Mouse (Mus musculus) kidney, postnatal 10 days (tissue): ENCODE measurements at regions not wholly inside any gene's neighbourhood (a gene's known extent, or its start where the extent isn't known, plus 50 kb on each side); places are given as distances from the start of the nearest gene placed in this dataset.
"Not testable (repeated sequence)": the region's sequence is repeated elsewhere in the genome, so short reads cannot be mapped to it uniquely, and the experiment has no call there.

Experiments
- DNase-seq: peaks from one replicate; pipeline ENCODE4 v3.0.0; 2021; ENCODE audit warnings: mixed read lengths

DNA sequence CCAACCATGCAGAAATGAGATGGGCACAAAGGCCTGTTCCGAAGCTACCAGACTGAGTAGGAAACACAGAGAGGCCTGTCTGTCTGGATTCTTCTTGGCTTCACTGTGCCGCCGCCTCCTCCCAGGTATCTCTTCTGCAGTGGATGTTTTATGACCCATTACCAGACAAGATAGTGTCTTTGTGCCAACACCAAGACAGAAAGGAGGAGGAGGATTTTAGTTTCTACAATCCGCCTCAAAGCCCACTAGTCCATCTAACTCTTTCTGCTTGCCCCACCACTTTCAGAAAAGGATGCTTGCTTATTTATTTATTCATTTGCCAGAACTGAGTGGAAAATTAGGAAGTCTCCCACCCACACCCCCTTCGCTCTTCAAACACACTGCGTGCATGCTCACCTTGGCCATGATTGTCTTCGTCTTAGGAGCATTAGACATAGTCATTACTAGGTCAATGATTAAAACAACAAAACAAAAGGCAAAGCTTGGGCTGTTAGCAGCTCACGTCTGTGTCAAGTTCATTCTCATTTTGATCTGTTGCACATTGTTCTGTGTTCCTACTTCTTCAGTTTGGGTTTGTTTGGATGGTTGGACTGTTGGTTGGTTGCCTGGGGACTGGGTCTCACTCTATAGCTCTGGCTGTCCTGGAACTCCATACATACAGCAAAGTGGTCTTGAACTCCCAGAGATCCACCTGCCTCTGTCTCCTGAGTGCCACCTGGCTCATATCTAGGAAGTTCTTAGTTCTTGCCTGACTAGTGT is 61.7 kb upstream of the Cpm start:
- DNase-seq = no peak

DNA sequence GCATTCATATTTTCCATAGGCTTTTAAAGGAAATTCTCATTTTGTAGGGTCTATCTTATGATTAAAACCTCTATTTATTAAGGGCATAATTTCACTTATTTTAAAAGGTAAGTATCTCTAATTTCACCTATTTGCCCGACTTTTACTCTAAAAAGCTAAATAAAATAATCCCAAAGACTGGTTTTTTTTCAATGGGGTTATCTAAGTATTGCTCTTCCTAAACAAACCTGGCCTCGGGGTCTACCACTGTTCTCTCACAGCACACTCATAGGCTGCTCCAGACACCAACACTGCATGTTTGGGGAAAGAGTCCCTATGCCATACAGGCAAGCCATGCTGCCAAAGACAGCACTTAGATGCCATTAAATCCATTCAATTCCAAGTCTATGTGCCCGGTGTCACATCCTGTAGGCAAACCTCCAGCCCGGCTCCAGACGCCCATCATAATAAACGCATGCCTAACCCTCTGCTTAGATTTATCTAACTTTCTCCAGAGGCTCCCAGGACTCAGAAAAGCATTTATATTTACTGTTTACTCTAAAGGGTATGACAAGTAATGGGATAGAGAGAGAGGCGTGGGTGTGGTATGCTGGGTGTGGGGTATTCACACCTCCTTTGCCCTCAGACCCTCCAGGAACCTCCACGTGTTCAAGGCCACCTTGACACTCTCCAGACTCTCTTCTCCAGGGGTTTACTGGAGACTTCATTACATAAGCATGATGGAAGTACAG is 62.5 kb upstream of the Cpm start:
- no peak for DNase-seq

DNA sequence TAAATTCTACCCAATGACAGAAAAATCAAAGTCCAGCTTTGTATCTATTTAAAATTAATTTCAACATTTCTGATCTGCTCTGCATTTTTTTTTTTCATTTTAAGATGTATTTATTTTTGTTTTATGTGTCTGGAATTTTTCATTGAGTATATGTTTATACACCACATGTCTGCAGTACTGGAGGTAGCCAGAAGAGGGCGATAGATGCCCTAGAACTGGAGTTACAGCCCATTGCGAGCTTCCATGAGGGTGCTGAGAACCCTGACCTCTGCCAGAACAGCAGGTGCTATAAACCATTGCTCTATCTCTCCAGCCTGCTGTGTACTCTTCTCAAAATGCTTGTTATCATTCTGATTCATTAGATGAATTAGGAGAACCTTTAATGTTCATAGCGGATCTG is 63.1 kb upstream of the Cpm start:
- DNase-seq = no peak

DNA sequence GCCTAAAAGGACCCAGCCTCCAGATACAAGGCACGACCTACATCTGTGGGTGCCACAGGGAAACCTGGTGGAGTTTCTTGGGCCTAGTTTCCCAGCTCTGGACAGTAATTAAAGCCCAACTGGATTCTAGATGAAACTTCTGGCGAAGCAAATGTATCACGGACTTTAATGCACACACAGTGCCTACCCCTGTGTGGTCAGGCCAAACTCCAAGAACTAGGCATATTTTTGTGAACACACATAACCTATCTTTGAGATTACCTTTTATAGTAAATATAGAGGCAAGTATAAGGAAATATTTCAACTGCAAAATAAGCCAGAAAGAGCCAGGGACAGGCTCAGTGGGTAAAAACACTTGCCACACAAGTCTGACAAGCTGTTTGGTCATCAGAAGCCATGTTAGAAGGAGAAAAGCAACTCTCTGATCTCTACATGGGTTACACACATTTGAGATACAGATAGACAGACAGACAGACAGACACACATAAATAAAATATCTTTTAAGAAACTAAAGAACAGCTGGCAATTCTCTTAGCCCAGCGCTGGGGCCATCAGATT is 63.7 kb upstream of the Cpm start:
- DNase-seq = no peak

DNA sequence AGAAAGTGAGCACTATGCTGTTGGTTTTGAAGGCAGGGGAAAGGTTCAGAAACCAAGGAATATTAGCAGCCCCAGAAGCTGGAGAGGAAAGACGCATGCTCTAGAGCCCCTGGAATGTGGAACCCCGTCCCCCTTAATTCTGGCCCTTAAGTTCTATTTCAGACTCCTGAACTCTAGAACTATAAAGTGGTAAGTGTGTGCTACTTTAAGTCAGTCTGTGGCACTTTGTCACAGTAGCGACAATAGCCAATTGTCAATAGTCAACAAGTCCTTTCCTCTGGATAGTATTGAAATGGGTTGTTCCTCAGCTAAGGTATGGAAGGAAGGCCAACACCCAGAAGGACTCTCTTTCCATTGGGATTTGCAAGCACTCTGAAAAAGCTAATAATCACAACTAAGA is 64.2 kb upstream of the Cpm start:
- DNase-seq = no peak

DNA sequence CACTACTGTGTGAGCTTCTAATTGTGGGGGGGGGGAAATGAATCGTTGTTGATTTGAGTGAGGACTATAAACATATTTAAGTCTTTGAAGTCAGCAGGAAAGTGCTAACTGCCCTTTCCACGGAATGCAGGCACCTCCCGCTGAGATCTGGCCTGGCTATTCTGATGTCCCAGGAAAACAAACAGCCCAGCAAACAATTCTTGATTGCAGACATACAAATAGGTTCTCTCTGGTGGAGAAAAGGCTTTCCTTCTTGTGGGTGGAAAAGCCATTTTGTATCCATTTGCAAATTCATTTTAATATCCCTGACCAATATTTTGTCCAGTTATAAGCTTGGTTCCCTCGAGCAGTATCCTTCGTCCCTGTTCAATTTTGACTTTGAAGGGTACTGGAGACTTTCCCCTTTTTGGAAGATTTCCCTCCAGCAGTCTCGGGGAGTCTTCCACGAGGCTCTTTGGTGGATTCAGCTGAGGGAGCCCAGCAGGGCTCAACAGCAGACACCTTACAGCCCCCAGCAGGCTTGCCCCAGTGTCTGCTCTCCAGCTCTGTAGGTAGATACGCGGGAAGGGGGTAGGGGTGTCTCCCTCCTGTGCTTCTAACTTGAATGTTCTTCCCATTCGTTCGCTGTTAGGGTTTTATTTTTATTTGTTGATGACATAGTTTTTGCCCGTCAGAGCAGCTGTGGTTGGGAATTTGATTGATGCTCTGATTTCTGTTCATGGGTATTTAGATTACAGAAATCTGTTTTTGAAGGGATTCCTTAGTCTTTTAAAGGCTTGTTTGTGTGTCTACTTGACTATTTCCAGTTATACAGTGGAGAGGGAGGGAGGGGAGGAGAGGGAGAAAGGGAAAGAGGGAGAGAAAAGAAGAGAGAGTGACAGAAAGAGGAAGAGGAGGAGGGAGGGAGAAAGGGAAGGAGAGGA is 64.9 kb upstream of the Cpm start:
- no peak for DNase-seq

DNA sequence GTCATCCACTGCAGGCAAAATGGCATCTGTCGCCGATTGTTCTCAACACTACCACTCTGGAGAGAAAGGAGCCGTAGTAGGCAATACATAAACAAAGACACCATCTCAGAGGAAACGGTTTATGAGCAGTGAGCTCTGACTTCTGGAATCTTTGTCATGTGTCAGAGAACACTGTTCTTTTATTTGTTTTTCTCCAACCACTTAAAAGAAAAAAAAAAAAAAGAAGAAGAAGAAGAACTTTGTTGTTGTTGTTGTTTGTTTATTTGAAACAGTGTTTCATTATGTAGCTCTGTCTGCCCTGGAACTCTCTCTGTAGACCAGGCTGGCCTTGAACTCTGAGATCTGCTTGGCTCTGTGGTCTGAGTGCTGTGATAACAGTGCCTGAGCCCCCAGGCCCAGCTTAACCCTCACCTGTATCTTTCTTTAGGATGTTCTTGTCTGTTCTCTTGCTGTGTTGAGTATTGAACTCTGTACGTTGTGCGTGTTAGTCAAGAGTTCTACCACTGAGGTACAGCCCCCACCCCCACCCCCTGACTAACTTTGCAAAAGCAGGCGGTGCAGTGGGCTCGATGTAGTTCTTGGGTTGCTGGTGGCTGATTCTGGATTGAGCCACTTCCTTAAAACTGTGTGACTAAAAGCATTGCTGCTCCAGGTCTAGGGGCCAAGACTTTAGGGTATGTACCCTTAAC is 65.7 kb upstream of the Cpm start:
- no peak for DNase-seq

DNA sequence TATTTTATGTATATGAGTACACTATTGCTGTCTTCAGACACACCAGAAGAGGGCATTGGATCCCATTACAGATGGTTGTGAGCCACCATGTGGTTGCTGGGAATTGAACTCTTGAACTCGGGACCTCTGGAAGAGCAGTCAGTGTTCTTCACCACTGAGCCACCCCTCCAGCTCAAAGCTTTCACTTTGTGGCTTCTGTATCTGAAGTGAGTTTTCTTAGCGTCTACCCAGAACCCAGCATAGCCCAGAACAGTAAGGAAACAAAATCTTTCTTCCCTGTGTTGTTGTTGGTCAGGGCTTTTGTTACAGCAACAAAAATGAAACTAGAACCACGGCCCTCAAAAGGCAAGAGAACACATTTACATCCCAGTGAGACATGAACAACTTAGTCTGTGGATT is 66.5 kb upstream of the Cpm start:
- not testable (repeated sequence) for DNase-seq

DNA sequence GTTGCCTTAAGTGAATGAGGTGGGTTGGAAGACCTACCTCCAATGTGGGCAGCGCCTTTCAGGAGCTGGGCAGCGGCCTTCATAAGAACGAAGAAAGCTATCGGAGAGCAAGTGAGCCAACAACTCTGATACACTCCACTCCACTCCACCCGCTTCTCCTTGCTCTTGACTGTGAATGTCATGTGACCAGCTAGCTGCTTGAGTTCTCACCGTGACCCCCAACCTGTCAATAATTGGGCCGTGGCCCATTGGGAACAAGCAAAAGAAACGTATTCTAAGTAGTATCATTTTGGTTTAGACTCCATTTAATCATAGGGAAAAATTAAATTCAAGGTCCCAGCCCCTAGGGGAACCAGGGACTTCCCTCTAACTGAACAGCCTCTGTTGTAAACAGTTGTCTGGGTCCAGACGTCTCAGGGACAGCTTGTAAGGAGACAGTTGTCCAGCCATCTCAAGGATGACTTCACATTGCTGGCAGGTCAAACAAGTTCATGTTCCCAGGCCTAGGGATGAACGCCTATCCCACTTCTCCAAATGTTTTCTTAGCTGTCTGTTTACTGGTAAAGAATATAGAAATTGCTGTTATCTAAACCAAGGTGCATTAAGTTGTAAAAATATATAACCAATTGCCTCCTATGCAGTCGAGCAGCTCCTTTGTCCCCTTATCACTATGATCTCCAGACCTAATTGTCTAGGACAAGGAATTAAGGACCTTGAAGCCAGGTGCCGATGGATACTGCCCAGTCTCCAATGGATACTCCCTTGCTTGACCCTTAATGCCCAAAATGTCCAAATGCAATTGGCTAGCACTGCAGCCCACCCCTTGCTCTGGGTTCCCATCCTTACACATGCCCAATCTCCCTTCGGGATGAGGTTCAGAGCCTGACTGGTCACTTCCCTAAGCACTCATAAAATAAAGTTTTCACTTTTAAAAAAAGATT is 67.1 kb upstream of the Cpm start:
- DNase-seq = no peak

DNA sequence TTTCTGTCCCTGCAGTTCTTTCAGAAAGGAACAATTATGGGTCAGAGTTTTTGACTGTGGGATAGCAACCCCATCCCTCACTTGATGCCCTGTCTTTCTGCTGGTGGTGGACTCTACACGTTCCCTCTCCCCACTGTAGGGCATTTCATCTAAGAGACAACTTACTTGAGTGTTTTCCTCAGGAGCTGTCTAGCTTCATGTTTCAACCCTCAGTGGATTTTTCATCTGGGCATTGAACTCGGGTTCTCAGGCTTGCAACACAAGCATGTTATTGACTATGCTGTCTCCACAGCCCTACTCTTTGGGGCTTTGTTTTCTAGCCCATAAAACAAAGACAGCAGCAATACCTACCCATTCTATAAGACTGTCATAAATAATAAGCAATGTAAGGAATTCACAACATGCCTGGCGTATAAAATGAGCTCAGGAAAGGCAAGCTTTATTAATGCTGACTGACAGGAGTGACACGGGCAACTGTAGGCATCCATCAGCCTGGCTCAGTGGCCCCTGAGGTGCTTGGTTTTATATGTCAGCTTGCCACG is 68.0 kb upstream of the Cpm start:
- no peak for DNase-seq

DNA sequence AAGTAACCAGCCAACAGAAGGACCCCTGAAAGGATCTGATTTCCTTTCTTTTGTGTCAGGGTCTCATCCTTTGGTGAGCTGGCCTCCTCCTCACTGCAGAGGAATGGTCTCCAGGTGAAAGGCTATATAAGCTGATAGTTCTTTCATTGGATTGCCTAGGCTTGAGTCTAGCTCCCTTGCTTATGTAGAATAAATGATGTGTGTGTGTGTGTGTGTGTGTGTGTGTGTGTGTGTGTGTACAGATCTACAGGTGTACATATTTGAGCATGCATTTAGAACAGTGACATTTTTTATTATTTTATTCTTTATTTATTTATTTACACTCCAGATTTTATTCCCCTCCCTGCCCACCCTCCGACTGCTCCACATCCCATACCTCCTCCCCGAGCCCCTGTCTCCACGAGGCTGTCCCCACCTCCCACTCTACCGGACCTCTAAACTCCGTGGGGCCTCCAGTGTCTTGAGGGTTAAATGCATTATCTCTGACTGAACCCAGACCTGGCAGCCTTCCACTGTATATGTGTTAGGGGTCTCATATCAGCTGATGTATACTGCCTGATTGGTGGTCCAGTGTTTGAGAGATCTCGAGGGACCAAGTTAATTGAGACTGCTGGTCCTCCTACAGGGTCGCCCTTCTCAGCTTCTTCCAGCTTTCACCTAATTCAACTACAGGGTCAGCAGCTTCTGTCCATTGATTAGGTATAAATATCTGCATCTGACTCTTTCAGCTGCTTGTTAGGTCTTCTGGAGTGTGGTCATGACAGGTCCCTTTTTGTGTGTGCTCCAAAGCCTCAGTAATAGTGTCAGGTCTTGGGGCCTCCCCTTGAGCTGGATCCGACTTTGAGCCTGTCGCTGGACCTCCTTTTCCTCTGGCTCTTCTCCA is 68.7 kb upstream of the Cpm start:
- no peak for DNase-seq

DNA sequence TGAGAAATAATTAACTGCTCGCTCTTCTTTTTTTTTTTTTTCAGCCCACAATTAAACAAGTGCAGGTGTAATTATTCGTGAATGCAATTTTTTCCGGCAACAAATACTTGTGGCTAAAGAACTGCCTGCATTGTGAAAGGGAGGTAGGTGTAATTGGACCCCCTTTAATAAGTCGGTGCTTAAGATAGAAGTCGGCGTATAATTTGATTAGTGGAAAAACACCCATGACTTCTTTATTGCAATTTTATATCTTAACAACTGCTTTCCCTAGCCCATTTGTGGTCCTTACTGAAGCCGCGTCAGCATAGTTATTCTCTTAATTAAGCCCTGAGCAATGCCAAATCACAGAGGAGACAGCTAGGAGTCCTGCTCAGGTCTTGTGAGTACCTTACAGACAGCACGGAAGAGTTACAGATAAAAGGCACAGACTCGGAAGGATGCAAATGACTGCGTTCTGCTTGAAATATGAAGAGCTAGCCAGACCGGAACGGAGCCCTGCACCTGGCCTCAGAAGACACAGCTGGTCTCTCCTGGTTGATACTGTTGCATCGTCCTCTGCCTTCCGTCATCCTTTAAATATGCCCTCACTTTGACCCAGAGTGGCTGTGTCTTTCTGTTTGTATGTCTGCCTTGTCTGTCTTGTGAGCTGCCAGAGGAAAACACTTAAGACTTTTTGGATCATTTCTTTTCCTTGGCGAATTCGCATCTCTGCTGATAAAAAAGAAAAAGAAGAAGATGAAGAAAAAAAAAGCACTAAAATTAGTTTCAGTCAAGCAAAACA is 69.5 kb upstream of the Cpm start:
- no peak for DNase-seq

DNA sequence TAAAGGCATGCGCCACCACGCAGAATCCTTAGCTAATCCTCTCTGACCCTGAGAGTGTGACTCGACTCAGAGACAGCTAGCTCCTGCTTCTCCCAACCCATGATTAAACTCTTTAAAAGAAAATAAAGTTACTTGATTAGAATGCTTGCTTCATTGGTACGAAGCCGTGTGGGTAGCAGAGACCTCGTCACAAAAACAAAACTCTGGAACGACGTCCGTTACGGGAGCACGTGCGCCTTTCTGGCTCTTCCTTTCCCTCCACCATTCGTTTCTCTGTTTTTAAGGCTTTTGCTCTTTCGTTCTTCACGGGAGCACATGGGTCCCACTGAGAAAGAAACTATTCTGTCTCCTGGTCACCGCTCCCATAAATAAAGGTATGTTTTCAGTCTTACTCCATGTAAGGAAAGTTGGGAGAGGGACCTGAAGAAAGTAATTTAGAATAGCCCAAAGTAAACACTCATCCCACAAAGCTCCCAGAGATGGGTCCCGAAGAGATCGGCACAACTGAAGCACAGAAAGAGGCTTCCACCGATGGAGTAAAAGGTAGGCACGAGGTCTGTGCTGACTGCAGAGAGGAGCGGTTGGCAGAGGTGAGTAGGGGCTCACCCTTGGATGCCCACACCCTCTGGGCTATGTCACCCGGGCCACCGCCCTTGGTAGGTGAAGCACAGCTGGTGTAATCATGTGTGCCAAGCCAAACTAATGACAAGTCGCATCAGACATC is 70.2 kb upstream of the Cpm start:
- DNase-seq = no peak

DNA sequence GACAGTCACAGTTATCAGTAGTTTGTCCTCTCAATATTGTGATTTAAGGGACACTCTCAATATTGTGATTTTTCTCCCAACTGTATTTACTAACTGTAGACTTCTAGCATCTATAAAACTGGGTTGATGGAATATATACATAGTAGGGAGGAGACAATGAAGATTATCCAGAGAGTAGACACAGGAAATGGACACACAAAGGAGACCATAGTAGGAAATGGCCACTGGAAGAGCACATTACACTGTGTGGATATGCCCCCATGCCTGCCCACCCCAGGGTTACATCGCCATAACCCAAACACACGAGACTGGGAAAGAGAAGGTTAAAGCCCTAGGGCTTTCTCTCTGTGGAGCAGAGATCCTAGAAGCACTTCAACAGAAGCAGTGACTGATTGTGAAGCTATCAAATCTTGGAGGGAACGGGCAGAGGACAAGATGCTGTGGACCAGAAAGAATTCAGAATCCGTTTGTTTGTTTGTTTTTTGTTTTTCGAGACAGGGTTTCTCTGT is 71.0 kb upstream of the Cpm start:
- no peak for DNase-seq

DNA sequence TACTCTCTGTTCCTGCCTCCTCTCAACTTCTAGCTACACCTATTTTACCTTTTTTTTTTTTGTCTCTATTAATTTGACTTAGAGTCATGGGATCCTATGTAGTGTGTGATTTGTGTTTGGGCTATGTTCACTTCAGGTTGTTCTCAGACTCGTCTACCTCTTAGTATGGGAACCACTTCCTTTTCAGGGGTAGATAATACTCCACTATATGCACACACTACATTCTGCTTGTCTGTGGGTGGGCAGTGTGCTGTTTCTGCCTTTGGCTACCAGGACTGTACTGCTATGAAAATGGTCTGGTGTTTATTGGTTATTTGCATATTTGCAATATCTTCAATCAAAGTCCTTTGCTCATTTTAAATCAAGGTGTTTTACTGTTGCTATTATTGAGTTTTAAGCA is 71.6 kb upstream of the Cpm start:
- no peak for DNase-seq

DNA sequence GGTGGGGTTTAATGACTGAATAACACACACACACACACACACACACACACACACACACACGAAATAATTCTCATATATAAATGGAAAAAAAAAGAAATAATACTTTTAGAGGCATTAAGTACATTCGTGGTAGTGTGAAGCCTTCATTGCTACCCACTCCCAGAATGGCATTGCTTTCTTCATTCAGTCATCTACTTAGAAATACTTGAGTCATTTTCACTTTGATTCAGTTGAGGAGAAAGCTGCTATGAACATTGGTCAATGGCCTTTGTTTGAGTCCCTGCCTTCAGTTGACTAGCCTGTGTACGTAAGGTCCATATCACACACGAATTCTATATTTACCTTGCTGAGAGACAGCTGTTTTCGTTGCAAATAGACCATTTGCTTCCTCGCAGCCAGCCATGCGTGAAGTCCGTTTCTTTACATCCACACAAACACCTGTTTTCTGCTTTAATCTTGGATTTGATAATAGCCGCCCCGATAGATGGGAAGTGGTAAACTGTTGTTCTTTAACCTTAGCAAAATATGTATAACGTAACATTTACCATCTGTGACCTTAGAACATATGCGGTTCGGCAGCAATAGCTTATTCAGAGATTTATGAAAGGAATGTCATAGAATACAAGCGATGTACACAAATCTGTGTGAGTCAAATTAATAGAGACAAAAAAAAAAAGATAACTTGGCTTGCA is 72.3 kb upstream of the Cpm start:
- no peak for DNase-seq

DNA sequence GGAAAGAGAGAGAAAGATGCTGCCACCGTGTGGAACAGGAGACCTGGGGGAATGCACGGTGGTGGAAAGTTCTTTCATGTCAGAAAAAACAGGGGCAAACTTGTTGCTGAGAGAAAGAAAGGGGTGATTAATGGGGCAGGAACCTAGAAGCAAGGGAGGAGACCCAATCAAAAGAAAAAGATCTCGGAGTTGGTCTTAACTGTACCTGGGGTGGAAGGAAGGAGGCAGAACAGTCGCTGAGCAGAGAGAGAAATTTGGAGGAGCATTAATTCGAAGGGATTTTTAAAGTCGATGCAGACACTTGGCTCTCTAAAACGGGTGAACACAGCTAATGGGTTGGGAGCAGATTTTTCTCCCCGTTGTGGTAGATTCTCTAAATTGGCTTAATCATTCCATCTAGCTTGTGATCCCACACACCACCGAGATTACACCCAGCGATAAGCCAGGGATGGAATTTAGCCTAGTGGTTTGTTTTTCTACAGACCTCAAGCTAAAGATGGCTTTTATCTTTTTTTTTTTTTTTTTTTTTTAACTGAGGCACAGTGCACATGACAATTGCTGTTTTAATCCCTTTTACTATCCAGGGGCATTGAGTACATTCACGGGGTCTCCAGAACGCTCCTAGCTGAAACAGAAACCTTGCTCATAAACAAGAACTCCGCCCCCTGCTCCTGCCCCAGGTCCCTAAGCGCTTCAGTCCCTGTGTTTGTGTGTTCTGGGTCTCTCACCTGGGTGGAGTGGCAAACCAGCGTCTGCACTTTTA is 73.1 kb upstream of the Cpm start:
- DNase-seq = no peak
